Mouse (Mus musculus) thymus, adult 2 months (tissue): ENCODE data around the gene Mxi1.

Experiments used
- CTCF ChIP-seq: fragments of 200-500 bp; IDR thresholded peaks from 2 replicates; pipeline ENCODE4 v1.5.1; 2012; ENCODE audit warnings: mild to moderate bottlenecking, control low read depth, low read length, moderate library complexity, borderline replicate concordance; ENCODE audit not compliant: control insufficient read depth, poor library complexity, insufficient read depth; ENCODE audit errors: extremely low read depth
- POLR2A ChIP-seq: fragments of 200-500 bp; IDR thresholded peaks from 2 replicates; pipeline ENCODE4 v1.6.1; 2012; ENCODE audit warnings: mild to moderate bottlenecking, low read length, control low read depth, moderate library complexity; ENCODE audit not compliant: control insufficient read depth, poor library complexity, insufficient read depth; ENCODE audit errors: extremely low read depth

DNA sequence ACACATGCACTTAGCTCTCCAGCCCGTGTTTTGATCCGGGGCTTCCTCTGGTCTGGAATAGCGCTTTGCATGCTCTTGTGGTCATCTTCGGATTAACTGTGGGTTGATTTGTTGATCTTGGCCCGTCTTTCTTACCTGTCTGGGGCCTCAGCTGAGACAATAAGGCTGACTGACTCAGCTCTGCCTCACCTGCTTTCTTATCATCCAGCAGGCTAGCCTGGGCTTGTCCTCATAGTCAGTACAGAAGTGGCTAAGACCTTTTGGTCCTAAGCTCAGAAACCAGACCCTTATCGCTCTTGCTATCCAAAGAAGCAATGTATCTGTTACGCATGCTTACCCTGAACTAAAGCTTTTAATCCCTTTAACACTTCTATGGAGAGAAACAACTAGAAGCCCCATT is 26.6 kb upstream of the Mxi1 start:
- no peak for TF ChIP-seq POLR2A
- TF ChIP-seq CTCF = no peak
